Mouse (Mus musculus) embryonic facial prominence, embryonic 12.5 days (tissue): Measurements from ENCODE around the gene Slc11a2. TPM values are rescaled to one million over a fixed set of nuclear protein-coding genes. Genes with fewer than 3 reads are reported as not detected.

Experiments used
- ATAC-seq: fragments of 200-750 bp; cut with Nextera tagmentation; 2 replicates; pipeline ENCODE4 v1.8.0; 2017; ENCODE audit not compliant: insufficient number of reproducible peaks, insufficient read depth, low FRiP score, low TSS enrichment
- H3K27ac ChIP-seq: fragments of 300-500 bp; sonication (generic); 2 replicates; pipeline ENCODE4 v1.5.1; 2016; ENCODE audit warnings: mild to moderate bottlenecking
- H3K27me3 ChIP-seq: fragments of 300-500 bp; sonication (generic); 2 replicates; pipeline ENCODE4 v1.6.1; 2016; ENCODE audit warnings: mild to moderate bottlenecking, moderate library complexity
- H3K36me3 ChIP-seq: fragments of 300-500 bp; sonication (generic); 2 replicates; pipeline ENCODE4 v1.6.1; 2016; ENCODE audit warnings: mild to moderate bottlenecking
- H3K4me1 ChIP-seq: fragments of 300-500 bp; sonication (generic); 2 replicates; pipeline ENCODE4 v1.6.1; 2016
- H3K4me2 ChIP-seq: fragments of 300-500 bp; sonication (generic); replicated peaks from 2 replicates; pipeline ENCODE4 v1.6.1; 2016; ENCODE audit warnings: mild to moderate bottlenecking, moderate library complexity
- H3K4me3 ChIP-seq: fragments of 300-500 bp; sonication (generic); 2 replicates; pipeline ENCODE4 v1.5.1; 2016; ENCODE audit warnings: mild to moderate bottlenecking
- H3K9ac ChIP-seq: fragments of 300-500 bp; sonication (generic); 2 replicates; pipeline ENCODE4 v1.6.1; 2016; ENCODE audit warnings: mild to moderate bottlenecking, moderate library complexity
- H3K9me3 ChIP-seq: fragments of 300-500 bp; sonication (generic); 2 replicates; pipeline ENCODE4 v1.6.1; 2016; ENCODE audit warnings: mild to moderate bottlenecking, moderate library complexity
- WGBS: fragments of 180-500 bp; shearing (Covaris S2); methylation state at CpG from one replicate; pipeline ENCODE4 v1.1.7; 2016; 5-methylcytosine and 5-hydroxymethylcytosine counted together
- polyA plus RNA-seq: library from polyadenylated mRNA; unstranded; fragments of >200 nt; fragmentation: Nextera tagmentation; extraction: Ambion mirVana; gene quantifications from 2 replicates; pipeline ENCODE4 v1.2.1, GENCODE M21; 2016

The Slc11a2 gene
- polyA plus RNA-seq, 1 experiment from 2014 or later, result 22.3 TPM

DNA sequence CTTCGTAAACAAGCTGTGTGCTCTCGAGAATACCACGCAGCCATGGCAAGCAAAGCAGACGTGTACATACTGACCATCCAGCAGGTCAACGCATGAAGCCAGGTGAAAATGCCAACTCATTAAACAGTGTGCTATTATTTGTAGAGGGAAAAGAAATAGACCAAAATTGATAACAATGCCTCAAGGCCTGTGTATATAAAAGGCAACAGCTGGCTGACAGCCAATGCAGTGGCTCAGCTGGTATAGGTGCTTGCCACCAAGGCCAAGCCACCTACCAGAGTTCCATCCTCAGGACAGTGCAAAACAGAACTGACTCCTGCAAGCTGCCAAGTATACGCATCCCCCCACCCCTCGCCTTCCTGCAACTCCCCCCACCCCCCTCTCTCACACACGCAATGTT is 9.2 kb downstream of the Slc11a2 start:
- no peaks in the 10 kb centered on the region for H3K27me3 ChIP-seq
- no peaks in the 10 kb centered on the region for H3K9me3 ChIP-seq
- H3K4me1 ChIP-seq, result peaks cover 12% of the 10 kb centered on the region; the same call in 1 of the 2 replicates
- no peak overlapping the region for H3K9ac ChIP-seq
- H3K27ac ChIP-seq, result no peak overlapping the region
- no peak overlapping the region for H3K4me3 ChIP-seq
- no peak for ATAC-seq
- 91% methylated on average over 8 of the region's 8 CpGs for WGBS
- peaks cover 11% of the 10 kb centered on the region for H3K36me3 ChIP-seq
- H3K4me2 ChIP-seq, result no peak overlapping the region

DNA sequence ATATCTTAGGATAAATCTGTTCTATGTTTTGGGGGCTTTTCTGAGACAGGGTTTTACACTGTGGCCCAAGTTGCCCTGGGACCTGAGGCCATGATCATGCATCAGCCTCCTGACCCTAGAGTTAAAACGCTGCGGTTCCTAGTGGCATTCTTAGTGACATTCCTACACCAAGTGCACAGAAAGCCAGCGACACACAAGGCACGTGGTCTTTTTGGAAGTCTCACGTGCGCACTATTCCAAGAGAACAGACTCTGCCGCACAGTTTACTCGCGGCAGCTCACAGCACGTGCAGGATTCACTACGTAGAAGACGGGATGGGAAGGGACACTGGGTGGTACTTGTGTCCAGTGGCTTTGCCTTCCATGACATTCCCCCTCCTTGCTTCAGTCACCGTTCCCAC is 9.9 kb downstream of the Slc11a2 start:
- H3K27ac ChIP-seq, result no peak overlapping the region
- H3K9ac ChIP-seq, result no peak overlapping the region

DNA sequence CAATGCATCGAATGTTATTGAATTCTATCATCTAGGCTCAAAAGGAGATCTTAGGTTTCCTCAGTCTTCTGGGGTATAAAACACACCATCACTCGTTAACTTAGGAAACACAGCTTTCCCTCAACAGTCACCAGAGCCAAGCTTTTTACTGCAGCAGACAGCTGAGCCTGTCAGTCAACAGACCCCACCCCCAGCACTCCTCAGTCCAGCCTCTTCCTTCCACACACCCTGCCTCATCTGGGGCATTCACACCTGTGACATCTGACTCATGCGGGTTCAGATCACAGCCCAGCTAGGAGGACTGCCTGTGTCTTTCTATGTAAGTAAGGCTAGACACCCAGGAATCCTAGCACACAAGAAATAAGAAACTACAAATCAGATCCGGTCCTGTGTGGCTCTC is 10.9 kb downstream of the Slc11a2 start:
- Histone ChIP-seq H3K4me1 (peaks cover 5% of the 10 kb centered on the region; the same call in 1 of the 2 replicates), H3K36me3 (peaks cover 27% of the 10 kb centered on the region), H3K4me3 (no peak overlapping the region), H3K9ac (no peak overlapping the region), H3K9me3 (no peaks in the 10 kb centered on the region), H3K27ac (no peak overlapping the region), H3K4me2 (no peak overlapping the region), H3K27me3 (no peaks in the 10 kb centered on the region)
- 69% methylated on average over 4 of the region's 4 CpGs for WGBS
- ATAC-seq, result no peak

More for the DNA sequence above, 9.9 kb downstream of the Slc11a2 start:
- H3K36me3 ChIP-seq, result peaks cover 19% of the 10 kb centered on the region
- WGBS, result 92% methylated on average over 13 of the region's 13 CpGs
- peaks cover 12% of the 10 kb centered on the region; the same call in 1 of the 2 replicates for H3K4me1 ChIP-seq
- H3K4me2 ChIP-seq, result no peak overlapping the region
- ATAC-seq, result no peak
- no peaks in the 10 kb centered on the region for H3K27me3 ChIP-seq
- no peak overlapping the region for H3K4me3 ChIP-seq
- no peaks in the 10 kb centered on the region for H3K9me3 ChIP-seq

DNA sequence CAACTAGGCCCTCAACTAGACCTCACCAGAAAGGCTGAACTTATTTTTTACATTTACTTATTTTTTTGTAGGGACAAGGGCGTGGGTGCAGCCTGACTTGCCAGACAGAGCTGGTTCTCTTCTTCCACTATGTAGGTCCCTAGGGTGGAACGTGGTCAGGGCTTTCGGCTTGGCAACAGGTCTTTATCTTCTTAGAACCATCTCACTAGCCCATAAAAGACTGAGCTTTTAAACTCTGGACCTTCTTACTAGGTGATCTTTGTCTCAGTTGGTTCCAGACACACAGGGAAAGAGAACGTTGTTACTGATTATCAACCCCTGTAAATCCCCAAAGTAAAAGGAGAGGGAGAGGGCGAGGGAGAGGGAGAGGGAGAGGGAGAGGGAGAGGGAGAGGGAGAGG is 11.6 kb downstream of the Slc11a2 start:
- ATAC-seq, result no peak
- no peak overlapping the region for H3K4me2 ChIP-seq
- no peak overlapping the region for H3K9ac ChIP-seq
- no peaks in the 10 kb centered on the region for H3K27me3 ChIP-seq
- H3K27ac ChIP-seq, result no peak overlapping the region
- 72% methylated on average over 4 of the region's 5 CpGs for WGBS
- no peak overlapping the region for H3K4me3 ChIP-seq
- H3K9me3 ChIP-seq, result no peaks in the 10 kb centered on the region
- peaks cover 4% of the 10 kb centered on the region; the same call in 1 of the 2 replicates for H3K4me1 ChIP-seq
- peaks cover 33% of the 10 kb centered on the region for H3K36me3 ChIP-seq

DNA sequence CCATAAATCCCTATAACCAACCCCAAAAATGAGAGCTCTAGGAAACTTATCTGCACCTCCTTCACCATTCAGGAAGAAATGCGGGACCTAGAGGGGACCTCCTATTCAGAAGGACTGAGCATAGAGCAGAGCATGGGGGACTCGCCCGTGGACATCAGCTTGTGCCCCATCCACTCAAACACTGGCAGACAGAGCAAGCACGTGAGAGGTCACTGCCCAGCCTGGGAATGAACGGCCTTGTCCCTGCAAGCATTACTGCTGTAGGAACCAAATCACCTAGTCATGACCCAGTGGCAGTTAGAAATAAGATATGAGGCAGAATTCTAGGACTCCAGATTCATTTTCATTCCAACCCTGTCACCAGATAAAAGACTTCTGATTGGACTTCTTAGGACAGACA is 13.1 kb downstream of the Slc11a2 start:
- H3K36me3 ChIP-seq, result peaks cover 43% of the 10 kb centered on the region

DNA sequence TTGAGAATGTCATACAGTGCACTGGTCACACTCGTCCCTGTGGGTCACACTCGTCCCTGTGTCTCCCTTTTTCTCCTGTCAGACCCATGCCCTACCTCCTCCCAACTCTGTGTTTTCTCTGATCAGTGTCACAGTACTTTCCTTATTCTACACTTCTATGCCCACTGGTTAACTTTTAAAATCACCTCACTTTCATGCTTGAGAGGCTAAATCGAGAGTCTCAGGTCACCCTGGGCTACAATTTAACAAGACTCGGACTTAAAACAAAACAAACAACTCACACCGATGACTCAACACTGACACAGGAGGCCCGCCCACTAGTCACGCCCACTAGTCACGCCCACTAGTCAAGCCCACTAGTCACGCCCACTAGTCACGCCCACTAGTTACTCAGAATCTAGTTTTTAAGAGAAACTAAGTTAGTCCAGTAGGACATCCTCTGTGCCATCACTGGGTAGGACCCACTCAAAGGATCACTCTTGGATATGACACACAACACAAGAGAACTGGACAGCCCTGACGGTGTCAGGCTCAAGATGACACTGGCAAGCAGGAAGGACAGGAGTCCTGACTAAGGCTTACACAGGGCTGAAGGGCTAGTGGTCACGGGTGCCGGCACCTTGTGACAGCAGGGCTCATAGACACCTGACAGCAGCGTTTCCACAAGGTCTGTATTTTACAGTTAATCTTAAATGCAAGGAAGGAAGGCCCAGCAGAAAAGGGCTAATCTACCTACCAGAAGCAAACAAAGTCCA is 13.8 kb downstream of the Slc11a2 start:
- ATAC-seq, result 0 out of 2 replicates have a peak, but pooled peaks have one; percentile 35
- Histone ChIP-seq H3K4me1 (no peaks in the 10 kb centered on the region), H3K9me3 (no peaks in the 10 kb centered on the region), H3K4me2 (no peak overlapping the region), H3K9ac (no peak overlapping the region), H3K27ac (no peak overlapping the region), H3K4me3 (no peak overlapping the region), H3K27me3 (no peaks in the 10 kb centered on the region), H3K36me3 (peaks cover 46% of the 10 kb centered on the region)
- WGBS, result 65% methylated on average over 14 of the region's 14 CpGs

More for the DNA sequence above, 13.1 kb downstream of the Slc11a2 start:
- 86% methylated on average over 5 of the region's 5 CpGs for WGBS
- Histone ChIP-seq H3K9ac (no peak overlapping the region), H3K4me2 (no peak overlapping the region), H3K27ac (no peak overlapping the region), H3K4me3 (no peak overlapping the region), H3K4me1 (no peaks in the 10 kb centered on the region), H3K9me3 (no peaks in the 10 kb centered on the region), H3K27me3 (no peaks in the 10 kb centered on the region)
- no peak for ATAC-seq

DNA sequence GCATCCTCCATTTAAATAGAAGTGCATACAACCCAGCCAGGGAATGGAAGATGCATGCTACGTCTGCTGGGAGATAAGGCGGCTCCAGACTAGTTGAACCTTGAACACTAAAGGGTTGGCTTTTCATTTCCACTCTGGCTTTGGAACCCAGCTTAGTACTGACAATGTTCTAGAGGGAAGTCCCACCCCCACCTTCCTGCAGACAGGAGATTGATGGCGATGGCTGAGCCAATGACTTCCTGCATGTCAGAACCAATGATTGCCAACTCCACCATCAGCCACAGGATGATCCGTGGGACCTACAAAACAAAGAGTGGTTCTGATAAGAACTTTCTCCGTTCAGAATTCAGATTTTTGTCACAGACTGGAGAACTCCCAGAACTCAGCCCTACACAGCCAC is 18.8 kb downstream of the Slc11a2 start:
- peaks cover 85% of the 10 kb centered on the region for H3K36me3 ChIP-seq
- no peak overlapping the region for H3K27ac ChIP-seq
- no peak overlapping the region for H3K9ac ChIP-seq
- H3K4me1 ChIP-seq, result no peaks in the 10 kb centered on the region
- no peak overlapping the region for H3K4me3 ChIP-seq
- 86% methylated on average over 5 of the region's 5 CpGs for WGBS
- no peaks in the 10 kb centered on the region for H3K27me3 ChIP-seq
- no peak for ATAC-seq
- no peaks in the 10 kb centered on the region for H3K9me3 ChIP-seq
- no peak overlapping the region for H3K4me2 ChIP-seq

DNA sequence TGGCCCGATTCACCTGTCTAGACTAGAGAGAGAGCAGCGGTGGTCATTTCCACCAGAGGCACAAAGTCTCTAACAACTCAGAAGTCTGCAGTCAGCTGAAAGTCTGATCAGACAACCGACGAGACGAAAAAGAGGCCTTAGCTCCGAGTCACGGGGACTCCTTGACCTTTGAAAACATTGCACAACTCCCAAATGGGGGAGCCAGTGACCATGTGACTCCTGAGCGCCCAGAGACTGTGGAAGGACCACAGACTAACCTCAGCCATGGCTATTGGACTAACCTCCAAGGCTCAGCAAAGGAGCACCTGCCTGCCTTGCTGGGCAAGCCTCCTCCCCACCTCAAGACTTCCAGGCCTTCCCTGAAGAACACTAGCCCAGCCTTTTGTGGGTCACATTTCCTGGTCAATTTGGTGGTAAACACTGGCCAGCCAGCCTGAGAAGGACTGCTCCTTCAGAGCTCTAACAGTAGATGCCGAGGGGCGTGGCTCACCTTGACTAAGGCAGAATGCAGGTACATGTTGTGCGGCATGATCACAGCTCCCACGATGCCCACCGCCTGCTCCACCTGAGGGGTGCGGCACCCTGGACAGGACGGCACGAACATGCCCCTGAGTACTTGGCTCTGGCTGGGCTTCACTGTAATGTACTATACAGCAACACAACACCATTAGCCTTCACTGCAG is 21.4 kb downstream of the Slc11a2 start:
- H3K4me2 ChIP-seq, result no peak overlapping the region
- no peak for ATAC-seq
- H3K9me3 ChIP-seq, result no peaks in the 10 kb centered on the region
- WGBS, result 92% methylated on average over 16 of the region's 16 CpGs
- H3K9ac ChIP-seq, result no peak overlapping the region
- H3K27me3 ChIP-seq, result no peaks in the 10 kb centered on the region
- peaks cover 89% of the 10 kb centered on the region for H3K36me3 ChIP-seq
- H3K4me3 ChIP-seq, result no peak overlapping the region
- no peak overlapping the region for H3K27ac ChIP-seq
- no peaks in the 10 kb centered on the region for H3K4me1 ChIP-seq

DNA sequence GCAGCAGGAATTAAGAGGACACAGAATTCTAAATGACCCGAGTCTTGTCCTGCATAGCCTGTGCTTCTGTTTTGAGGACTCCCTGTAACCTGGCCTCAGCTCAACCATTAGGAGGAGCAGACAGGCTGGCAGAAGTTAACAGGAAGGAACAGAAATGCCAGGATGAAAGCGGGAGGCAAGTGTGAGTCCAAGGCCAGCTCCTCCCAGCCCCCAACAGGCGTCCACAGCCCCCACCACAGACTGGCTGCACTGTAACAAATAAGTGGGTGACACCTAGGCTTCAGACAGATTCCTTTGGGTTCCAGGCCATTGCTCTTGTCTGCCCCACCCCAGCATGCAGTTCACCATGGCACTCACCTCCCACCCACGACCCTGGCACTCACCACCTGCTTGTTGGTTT is 22.1 kb downstream of the Slc11a2 start:
- Histone ChIP-seq H3K9me3 (no peaks in the 10 kb centered on the region), H3K36me3 (peaks cover 89% of the 10 kb centered on the region), H3K4me3 (no peak overlapping the region), H3K27me3 (no peaks in the 10 kb centered on the region), H3K27ac (no peak overlapping the region), H3K9ac (no peak overlapping the region), H3K4me1 (no peaks in the 10 kb centered on the region), H3K4me2 (no peak overlapping the region)
- ATAC-seq, result no peak
- WGBS, result 89% methylated on average over 4 of the region's 4 CpGs

DNA sequence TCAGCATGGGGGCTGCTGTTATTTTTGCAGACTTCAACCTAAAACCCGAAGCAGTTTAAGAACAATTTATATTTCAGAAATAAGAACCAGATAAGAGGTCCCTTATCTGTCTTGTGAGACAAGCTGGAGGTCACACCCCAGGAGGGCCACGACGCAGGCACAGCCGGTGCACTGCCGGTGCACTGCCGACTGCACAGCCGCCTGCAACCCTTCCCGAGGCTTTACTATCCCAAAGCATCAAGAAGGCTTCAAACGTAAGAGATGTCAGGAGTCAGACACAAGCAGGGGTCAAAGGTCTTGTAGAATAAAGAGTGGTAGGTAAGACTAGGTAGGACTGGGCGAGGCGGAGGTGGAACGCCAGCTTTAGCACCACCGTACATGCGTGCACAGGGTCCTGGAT is 22.5 kb downstream of the Slc11a2 start:
- Histone ChIP-seq H3K4me1 (no peaks in the 10 kb centered on the region), H3K9ac (no peak overlapping the region), H3K4me3 (no peak overlapping the region), H3K4me2 (no peak overlapping the region), H3K27me3 (no peaks in the 10 kb centered on the region), H3K9me3 (no peaks in the 10 kb centered on the region), H3K36me3 (peaks cover 91% of the 10 kb centered on the region), H3K27ac (no peak overlapping the region)
- no peak for ATAC-seq
- WGBS, result 89% methylated on average over 14 of the region's 14 CpGs

DNA sequence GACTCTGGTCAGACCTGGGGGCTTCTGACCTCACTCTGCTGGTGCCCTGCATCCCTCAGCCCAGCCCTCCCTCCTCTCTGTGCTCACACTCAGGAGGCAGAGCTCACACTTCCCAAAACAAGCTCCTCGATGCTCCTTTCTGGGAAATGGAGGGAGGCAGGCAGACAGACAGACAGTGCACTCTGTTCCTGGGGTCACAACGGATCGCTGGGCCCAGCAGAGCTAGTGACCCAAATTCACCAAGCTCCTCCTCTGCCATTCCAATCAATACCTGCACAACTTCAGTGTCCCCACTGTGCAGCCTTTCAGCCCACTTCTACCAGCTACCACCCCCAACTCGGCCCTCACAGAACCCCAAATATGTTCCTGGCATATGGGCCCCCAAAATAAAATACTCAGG is 23.1 kb downstream of the Slc11a2 start:
- WGBS, result 82% methylated on average over 4 of the region's 4 CpGs
- H3K9me3 ChIP-seq, result no peaks in the 10 kb centered on the region
- no peak overlapping the region for H3K27ac ChIP-seq
- no peak overlapping the region for H3K9ac ChIP-seq
- ATAC-seq, result no peak
- H3K4me1 ChIP-seq, result no peaks in the 10 kb centered on the region
- H3K4me2 ChIP-seq, result no peak overlapping the region
- H3K4me3 ChIP-seq, result no peak overlapping the region
- H3K27me3 ChIP-seq, result no peaks in the 10 kb centered on the region
- peaks cover 94% of the 10 kb centered on the region for H3K36me3 ChIP-seq

DNA sequence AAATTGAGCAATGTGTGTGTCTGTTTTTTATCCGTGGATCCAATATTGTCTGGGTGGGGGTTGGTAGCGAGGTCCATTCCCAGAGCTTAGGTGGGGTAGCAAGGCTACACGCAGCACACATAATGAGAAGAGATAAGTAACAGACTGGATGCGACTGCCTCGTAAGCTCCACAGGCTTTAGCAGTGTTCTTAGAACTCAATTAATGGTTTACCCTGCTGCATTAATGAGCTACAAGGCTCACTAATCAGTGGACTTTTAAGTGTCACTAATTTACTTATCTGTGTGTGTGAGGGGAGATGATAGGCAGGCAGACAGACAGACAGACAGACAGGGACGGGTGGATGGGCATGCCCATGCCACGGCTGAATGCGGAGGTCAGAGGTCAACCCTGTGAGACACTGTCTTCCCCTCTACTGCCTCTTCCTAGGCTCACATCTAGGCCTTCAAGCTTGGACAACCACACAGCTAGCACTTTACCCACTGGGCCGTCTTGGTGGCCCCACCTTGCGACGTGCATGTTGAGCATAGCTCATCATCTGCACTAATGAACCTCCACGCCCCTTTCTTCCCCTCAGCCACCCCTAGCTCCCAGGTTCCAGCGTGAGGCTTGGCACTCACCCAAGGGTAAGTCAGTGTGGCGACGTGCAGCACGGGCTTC is 24.2 kb downstream of the Slc11a2 start:
- no peaks in the 10 kb centered on the region for H3K9me3 ChIP-seq
- no peak overlapping the region for H3K4me2 ChIP-seq
- no peak overlapping the region for H3K4me3 ChIP-seq
- H3K27me3 ChIP-seq, result no peaks in the 10 kb centered on the region
- H3K4me1 ChIP-seq, result no peaks in the 10 kb centered on the region
- ATAC-seq, result no peak
- WGBS, result 90% methylated on average over 16 of the region's 16 CpGs
- H3K36me3 ChIP-seq, result peaks cover 98% of the 10 kb centered on the region
- no peak overlapping the region for H3K27ac ChIP-seq
- H3K9ac ChIP-seq, result no peak overlapping the region
